Mouse (Mus musculus) kidney, embryonic 15.5 days (tissue): Measurements from ENCODE around the gene Adgrv1. TPM values are rescaled to one million over a fixed set of nuclear protein-coding genes. Genes with fewer than 3 reads are reported as not detected.

Source experiments
- ATAC-seq: fragments of 200-750 bp; cut with Nextera tagmentation; replicated peaks from 2 replicates; pipeline ENCODE4 v1.8.0; 2017; ENCODE audit warnings: moderate TSS enrichment; ENCODE audit not compliant: low FRiP score
- H3K27ac ChIP-seq: fragments of 300-500 bp; sonication (generic); 2 replicates; pipeline ENCODE4 v1.5.1; 2015; ENCODE audit warnings: mild to moderate bottlenecking, inconsistent platforms
- H3K27me3 ChIP-seq: fragments of 300-500 bp; sonication (generic); 2 replicates; pipeline ENCODE4 v1.6.1; 2015; ENCODE audit warnings: inconsistent platforms
- H3K36me3 ChIP-seq: fragments of 300-500 bp; sonication (generic); 2 replicates; pipeline ENCODE4 v1.6.1; 2015; ENCODE audit warnings: inconsistent platforms
- H3K4me1 ChIP-seq: fragments of 300-500 bp; sonication (generic); 2 replicates; pipeline ENCODE4 v1.6.1; 2015; ENCODE audit warnings: inconsistent platforms
- H3K4me2 ChIP-seq: fragments of 300-500 bp; sonication (generic); 2 replicates; pipeline ENCODE4 v1.6.1; 2015; ENCODE audit warnings: moderate library complexity, mild to moderate bottlenecking, inconsistent platforms
- H3K4me3 ChIP-seq: fragments of 300-500 bp; sonication (generic); replicated peaks from 2 replicates; pipeline ENCODE4 v1.5.1; 2015; ENCODE audit warnings: mild to moderate bottlenecking, inconsistent platforms
- H3K9ac ChIP-seq: fragments of 300-500 bp; sonication (generic); 2 replicates; pipeline ENCODE4 v1.6.1; 2015; ENCODE audit warnings: mild to moderate bottlenecking, inconsistent platforms
- H3K9me3 ChIP-seq: fragments of 300-500 bp; sonication (generic); replicated peaks from 2 replicates; pipeline ENCODE4 v1.6.1; 2016; ENCODE audit warnings: inconsistent platforms
- WGBS: fragments of 180-500 bp; shearing (Covaris S2); methylation state at CpG from one replicate; pipeline ENCODE4 v1.1.7; 2015; ENCODE audit warnings: mixed read lengths; 5-methylcytosine and 5-hydroxymethylcytosine counted together
- polyA plus RNA-seq: library from polyadenylated mRNA; unstranded; fragments of >200 nt; fragmentation: Nextera tagmentation; extraction: Ambion mirVana; gene quantifications from 2 replicates; pipeline ENCODE4 v1.2.1, GENCODE M21; 2015

The Adgrv1 gene
- polyA plus RNA-seq, 1 experiment from 2014 or later: 4.3 TPM

GRCm38 (mm10) chr13:81316581-81316980 lies 316.4 kb downstream of the Adgrv1 start:
- Histone ChIP-seq H3K9ac (no peak overlapping the region), H3K27me3 (no peaks in the 10 kb centered on the region), H3K36me3 (no peaks in the 10 kb centered on the region), H3K4me3 (no peak overlapping the region), H3K4me2 (no peak overlapping the region), H3K4me1 (no peaks in the 10 kb centered on the region), H3K9me3 (no peaks in the 10 kb centered on the region), H3K27ac (no peak overlapping the region)
- 88% methylated on average over 4 of the region's 4 CpGs for WGBS
- no peak for ATAC-seq

- H3K4me2 ChIP-seq: no peak overlapping the region
- no peak overlapping the region for H3K9ac ChIP-seq
- H3K4me3 ChIP-seq: no peak overlapping the region
- no peaks in the 10 kb centered on the region for H3K36me3 ChIP-seq
- H3K9me3 ChIP-seq: no peaks in the 10 kb centered on the region
- peak; percentile 81 for ATAC-seq
- 49% methylated on average over 7 of the region's 7 CpGs for WGBS
- H3K27me3 ChIP-seq: no peaks in the 10 kb centered on the region
- no peaks in the 10 kb centered on the region for H3K4me1 ChIP-seq
- no peak overlapping the region for H3K27ac ChIP-seq
These were observed 318.4 kb downstream of the Adgrv1 start for GRCm38 (mm10) chr13:81314306-81315120.

DNA sequence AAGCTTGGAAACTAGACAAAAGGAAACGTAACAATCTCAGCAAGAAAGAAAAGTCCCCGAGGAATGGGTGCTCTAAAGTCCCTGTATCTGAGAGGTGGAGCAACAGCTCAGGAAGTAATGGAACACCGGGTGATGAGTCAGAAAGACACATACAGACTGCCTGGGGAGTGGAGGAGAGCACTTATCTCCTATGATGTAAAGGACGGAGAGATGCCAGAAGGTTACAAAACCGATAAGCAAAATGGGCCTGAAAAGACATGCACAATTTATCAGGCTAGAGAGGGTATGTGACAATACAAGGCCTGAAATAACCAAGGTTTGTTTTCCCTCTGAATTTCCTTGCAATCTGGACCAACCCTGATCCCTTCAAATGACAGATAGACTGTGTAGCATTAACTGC lies 320.8 kb downstream of the Adgrv1 start:
- Histone ChIP-seq H3K9ac (no peak overlapping the region), H3K27me3 (no peaks in the 10 kb centered on the region), H3K4me2 (no peak overlapping the region), H3K4me1 (no peaks in the 10 kb centered on the region), H3K4me3 (no peak overlapping the region), H3K36me3 (no peaks in the 10 kb centered on the region), H3K9me3 (no peaks in the 10 kb centered on the region), H3K27ac (no peak overlapping the region)
- ATAC-seq: no peak
- 65% methylated on average over 5 of the region's 5 CpGs for WGBS

GRCm38 (mm10) chr13:81300851-81301250 lies 332.1 kb downstream of the Adgrv1 start:
- no peak overlapping the region for H3K4me2 ChIP-seq
- no peak overlapping the region for H3K27ac ChIP-seq
- H3K9ac ChIP-seq: no peak overlapping the region
- ATAC-seq: no peak
- no peaks in the 10 kb centered on the region for H3K9me3 ChIP-seq
- H3K4me3 ChIP-seq: no peak overlapping the region
- 33% methylated on average over 1 of the region's 1 CpGs for WGBS
- H3K4me1 ChIP-seq: no peaks in the 10 kb centered on the region
- H3K27me3 ChIP-seq: no peaks in the 10 kb centered on the region
- no peaks in the 10 kb centered on the region for H3K36me3 ChIP-seq

DNA sequence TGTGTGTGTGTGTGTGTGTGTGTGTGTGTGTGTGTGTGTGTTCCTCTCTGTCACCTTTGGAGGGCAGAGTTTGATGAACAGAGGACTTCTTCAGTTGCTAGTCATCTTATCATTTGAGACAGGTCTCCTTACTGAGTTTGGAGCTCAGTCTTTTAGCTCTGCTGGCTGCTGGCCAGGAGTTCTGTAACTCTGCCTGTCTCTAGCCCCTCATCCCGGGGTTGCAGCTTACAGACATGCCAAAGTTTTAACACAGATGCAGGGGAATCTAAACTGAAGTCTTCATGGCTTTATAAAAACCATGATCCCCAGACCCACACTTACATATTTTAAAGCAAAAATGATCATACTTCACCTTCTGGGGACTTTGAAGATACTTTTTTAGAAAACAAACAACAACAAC lies 338.8 kb downstream of the Adgrv1 start:
- 74% methylated on average over 1 of the region's 1 CpGs for WGBS
- no peak overlapping the region for H3K4me2 ChIP-seq

DNA sequence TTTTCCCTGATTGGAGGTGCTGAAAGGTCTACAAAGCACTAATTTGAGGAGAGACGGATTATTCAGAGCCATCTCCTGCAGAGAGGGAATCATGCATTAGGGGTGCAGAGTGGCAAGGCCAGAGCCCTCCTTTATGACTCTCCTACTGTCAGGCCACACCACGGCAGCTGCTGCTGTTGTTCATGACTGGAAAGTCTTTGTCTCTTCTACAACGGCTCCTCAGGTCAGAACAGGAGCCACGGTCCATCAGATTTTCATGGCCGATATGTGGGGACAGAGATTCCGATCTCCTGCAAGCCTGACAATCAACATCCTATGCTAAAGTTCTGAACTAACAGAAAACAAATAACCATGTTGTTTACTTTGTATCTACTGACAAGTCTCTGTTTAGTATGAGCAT lies 350.8 kb downstream of the Adgrv1 start:
- ATAC-seq: no peak
- H3K4me2 ChIP-seq: no peak overlapping the region

More for the DNA sequence above, 338.8 kb downstream of the Adgrv1 start:
- Histone ChIP-seq H3K4me3 (no peak overlapping the region), H3K9ac (no peak overlapping the region), H3K36me3 (no peaks in the 10 kb centered on the region), H3K27me3 (no peaks in the 10 kb centered on the region), H3K27ac (no peak overlapping the region), H3K9me3 (no peaks in the 10 kb centered on the region), H3K4me1 (no peaks in the 10 kb centered on the region)
- no peak for ATAC-seq

DNA sequence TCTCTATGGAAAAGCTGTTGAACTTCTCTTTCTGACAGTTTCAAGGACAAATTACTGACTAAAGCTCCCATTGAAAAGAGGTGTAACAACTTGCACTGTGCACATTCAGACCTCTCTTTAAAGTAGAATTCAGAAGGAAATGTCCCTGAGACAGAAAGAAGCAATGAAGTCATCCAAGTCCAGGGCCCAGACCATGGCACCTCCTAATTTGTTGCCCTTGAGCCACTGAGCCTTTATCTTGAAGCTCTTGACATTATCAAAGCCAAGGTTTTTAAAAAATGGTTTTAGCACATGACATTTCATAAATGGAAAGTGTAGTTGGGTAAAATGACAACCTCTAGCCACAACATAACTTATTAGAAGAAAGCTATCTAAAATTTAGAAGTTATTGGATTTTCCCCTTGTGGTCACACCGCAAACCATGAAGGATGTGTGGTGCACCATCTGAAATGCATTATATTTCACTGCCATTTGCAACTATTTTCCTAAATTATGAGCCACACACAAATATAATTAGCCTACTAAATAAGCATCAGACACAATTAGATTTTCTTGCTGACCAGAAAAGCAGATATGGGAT lies 352.2 kb downstream of the Adgrv1 start:
- no peak overlapping the region for H3K4me2 ChIP-seq
- no peaks in the 10 kb centered on the region for H3K27me3 ChIP-seq
- H3K9me3 ChIP-seq: no peaks in the 10 kb centered on the region
- H3K36me3 ChIP-seq: no peaks in the 10 kb centered on the region
- 100% methylated on average over 1 of the region's 1 CpGs for WGBS
- H3K9ac ChIP-seq: no peak overlapping the region
- H3K4me1 ChIP-seq: no peaks in the 10 kb centered on the region
- H3K4me3 ChIP-seq: no peak overlapping the region
- no peak for ATAC-seq
- H3K27ac ChIP-seq: no peak overlapping the region

More for the DNA sequence above, 350.8 kb downstream of the Adgrv1 start:
- WGBS: 70% methylated on average over 6 of the region's 6 CpGs
- Histone ChIP-seq H3K9ac (no peak overlapping the region), H3K9me3 (no peaks in the 10 kb centered on the region), H3K36me3 (no peaks in the 10 kb centered on the region), H3K4me1 (no peaks in the 10 kb centered on the region), H3K27me3 (no peaks in the 10 kb centered on the region), H3K27ac (no peak overlapping the region), H3K4me3 (no peak overlapping the region)

DNA sequence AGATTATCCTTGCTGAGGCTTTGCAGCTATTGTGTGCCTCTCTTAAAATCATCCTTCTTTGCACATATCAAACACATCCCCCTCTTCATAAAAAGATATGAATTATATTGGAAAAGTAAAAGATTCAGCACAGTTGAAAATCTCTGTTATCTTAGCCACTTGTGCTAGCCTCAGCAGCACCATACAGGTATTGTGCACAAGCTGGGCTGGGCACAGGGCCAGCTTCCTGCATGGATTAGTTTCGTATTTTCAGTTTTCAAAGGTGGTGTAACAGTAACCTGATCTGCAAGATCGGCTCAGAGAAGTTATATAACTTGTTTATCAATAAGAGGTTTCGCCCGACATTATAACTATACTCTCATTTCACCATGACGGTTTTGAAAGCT lies 353.6 kb downstream of the Adgrv1 start:
- no peak overlapping the region for H3K4me3 ChIP-seq
- ATAC-seq: no peak
- no peaks in the 10 kb centered on the region for H3K36me3 ChIP-seq
- no peak overlapping the region for H3K4me2 ChIP-seq
- no peaks in the 10 kb centered on the region for H3K9me3 ChIP-seq
- no peak overlapping the region for H3K27ac ChIP-seq
- 69% methylated on average over 5 of the region's 5 CpGs for WGBS
- H3K4me1 ChIP-seq: no peaks in the 10 kb centered on the region
- H3K27me3 ChIP-seq: no peaks in the 10 kb centered on the region
- H3K9ac ChIP-seq: no peak overlapping the region

GRCm38 (mm10) chr13:81278669-81279350 lies 354.1 kb downstream of the Adgrv1 start:
- Histone ChIP-seq H3K27ac (no peak overlapping the region), H3K9ac (no peak overlapping the region), H3K4me2 (no peak overlapping the region), H3K4me3 (no peak overlapping the region), H3K36me3 (no peaks in the 10 kb centered on the region), H3K27me3 (no peaks in the 10 kb centered on the region), H3K9me3 (no peaks in the 10 kb centered on the region), H3K4me1 (no peaks in the 10 kb centered on the region)
- 79% methylated on average over 2 of the region's 2 CpGs for WGBS
- ATAC-seq: no peak

- H3K9me3 ChIP-seq: no peaks in the 10 kb centered on the region
- H3K9ac ChIP-seq: no peak overlapping the region
- WGBS: 96% methylated on average over 1 of the region's 1 CpGs
- ATAC-seq: no peak
- no peak overlapping the region for H3K27ac ChIP-seq
- H3K4me1 ChIP-seq: no peaks in the 10 kb centered on the region
- H3K4me3 ChIP-seq: no peak overlapping the region
- H3K36me3 ChIP-seq: no peaks in the 10 kb centered on the region
- H3K27me3 ChIP-seq: no peaks in the 10 kb centered on the region
- H3K4me2 ChIP-seq: no peak overlapping the region
These were observed 359.1 kb downstream of the Adgrv1 start for GRCm38 (mm10) chr13:81273837-81274236.

DNA sequence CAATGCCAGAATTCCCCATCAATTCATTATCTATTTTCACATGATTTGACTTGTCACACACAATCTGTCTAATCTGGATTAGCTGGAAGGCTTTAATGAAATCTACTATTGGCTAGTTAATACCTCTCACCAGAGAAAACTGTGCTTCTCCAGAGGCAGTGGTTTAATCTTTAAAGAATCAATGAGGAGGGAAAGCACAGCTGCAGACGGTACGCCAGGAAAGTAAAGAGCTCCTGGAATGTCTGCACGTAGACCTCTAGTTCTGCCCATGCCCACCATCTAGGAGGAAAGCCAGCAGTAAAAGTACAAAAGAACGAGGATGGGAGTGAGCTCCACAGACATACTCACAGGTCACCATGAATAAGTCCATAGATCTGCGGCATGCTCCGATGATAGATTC lies 362.6 kb downstream of the Adgrv1 start:
- 81% methylated on average over 6 of the region's 6 CpGs for WGBS
- Histone ChIP-seq H3K36me3 (no peaks in the 10 kb centered on the region), H3K4me3 (no peak overlapping the region), H3K27me3 (no peaks in the 10 kb centered on the region), H3K9me3 (no peaks in the 10 kb centered on the region), H3K27ac (no peak overlapping the region), H3K9ac (no peak overlapping the region), H3K4me1 (no peaks in the 10 kb centered on the region), H3K4me2 (no peak overlapping the region)
- no peak for ATAC-seq

GRCm38 (mm10) chr13:81269056-81269455 lies 363.9 kb downstream of the Adgrv1 start:
- Histone ChIP-seq H3K4me1 (no peaks in the 10 kb centered on the region), H3K4me3 (no peak overlapping the region), H3K9me3 (no peaks in the 10 kb centered on the region), H3K4me2 (no peak overlapping the region), H3K9ac (no peak overlapping the region), H3K27me3 (no peaks in the 10 kb centered on the region), H3K36me3 (no peaks in the 10 kb centered on the region), H3K27ac (no peak overlapping the region)
- no peak for ATAC-seq
- 78% methylated on average over 6 of the region's 6 CpGs for WGBS
